Comparison of ENCODE assay signal across 11 mouse cellular contexts in the genomic region with DNA sequence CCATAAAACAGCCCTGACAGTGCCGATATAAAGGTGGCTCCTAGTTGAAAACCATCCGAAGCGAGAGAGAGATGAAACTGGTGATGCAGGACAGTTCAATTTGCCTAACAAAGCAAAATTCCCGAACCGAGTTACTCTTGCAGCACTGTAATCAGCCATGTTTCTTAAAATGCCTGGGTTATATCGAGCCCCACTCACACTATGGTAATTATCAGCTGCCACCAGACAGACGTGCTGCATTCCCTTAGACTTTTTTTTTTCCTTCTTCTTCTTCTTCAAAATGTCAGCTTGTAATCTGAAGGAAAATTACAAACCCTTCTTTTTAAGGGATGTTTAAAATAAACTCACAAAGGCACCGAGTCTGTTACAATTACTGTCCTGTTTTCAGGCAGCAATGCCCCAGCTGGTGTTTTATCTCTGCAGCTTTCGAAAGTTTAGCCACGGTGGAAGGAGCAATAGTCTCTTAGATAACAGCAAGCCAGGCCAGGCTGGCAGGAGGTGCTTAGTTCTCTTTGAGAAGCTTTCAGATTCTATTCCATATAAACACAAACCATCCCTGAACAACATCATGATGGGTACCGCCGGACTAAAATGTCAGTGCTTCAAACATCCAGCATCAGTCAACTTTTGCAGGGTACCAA.
A peak's percentile ranks its signal among the peaks of the same experiment; 100 is the strongest.
DNase-seq lines count a peak whose midpoint lies in the region; ATAC-seq and TF ChIP-seq lines count a peak whose summit lies in the region.
"Had no signal": no experiment of that assay in that cellular context is flagged by ENCODE, and none has a peak within 500 bp of the region (broad histone marks: within the 10 kb centered on the region; RNA-seq: fewer than 3 reads in every experiment).

No protein-coding gene starts in this region.

- intact Hi-C loops in heart, postnatal 36 days (cut with DNase I): no loop called here
- intact Hi-C loops in left cerebral cortex, postnatal 36 days (cut with DNase I): no loop called here

- no peak for DNase-seq in heart, postnatal 36 days
- DNase-seq in lung, embryonic 14.5 days: peak; percentile 73
- no peak for DNase-seq in lung, postnatal 14 days
- DNase-seq in cerebellum, postnatal 36 days: no peak
- no peak for DNase-seq in left cerebral cortex, postnatal 36 days (ENCODE audit: low spot score in 2 of 2)
- DNase-seq: cerebellum, adult 9-10 months; layer of hippocampus, postnatal 36 days had no signal

- H3K4me2 ChIP-seq in heart, embryonic 12.5 days: peak overlapping the region; percentile 67
- H3K4me2 ChIP-seq in lung, embryonic 14.5 days: peak overlapping the region; percentile 47

- peaks cover 12% of the 10 kb centered on the region for H3K4me1 ChIP-seq in heart, embryonic 12.5 days (replicated peaks)
- H3K4me1 ChIP-seq in lung, embryonic 14.5 days (ENCODE audit: insufficient read depth): no peaks in the 10 kb centered on the region
- H3K4me1 ChIP-seq: midbrain, embryonic 10.5 days had no signal

- H3K27me3 ChIP-seq in heart, embryonic 12.5 days (replicated peaks): no peaks in the 10 kb centered on the region
- H3K27me3 ChIP-seq in lung, embryonic 14.5 days (ENCODE audit: insufficient read depth, low read length): no peaks in the 10 kb centered on the region

- TF ChIP-seq CTCF in lung, embryonic 14.5 days (IDR thresholded peaks at IDR 0.05; ENCODE audit: low read depth): no peak

- H3K9me3 ChIP-seq in heart, embryonic 12.5 days (replicated peaks): no peaks in the 10 kb centered on the region
- no peaks in the 10 kb centered on the region for H3K9me3 ChIP-seq in lung, embryonic 14.5 days (ENCODE audit: low read depth, low read length)
- H3K9me3 ChIP-seq: midbrain, embryonic 10.5 days had no signal

- ATAC-seq in heart, embryonic 12.5 days (ENCODE audit: insufficient number of reproducible peaks, low FRiP score): peak; percentile 81
- ATAC-seq in lung, embryonic 14.5 days (ENCODE audit: insufficient read depth): peak; percentile 85
- peak; percentile 91 for ATAC-seq in erythroid progenitor cell, adult 5-6 weeks (replicated peaks; ENCODE audit: low FRiP score, poor library complexity, severe bottlenecking)
- peak; percentile 76 for ATAC-seq in megakaryocyte progenitor cell, adult 5-6 weeks (replicated peaks; ENCODE audit: poor library complexity)

- 0 out of 2 replicates have a peak overlapping the region, but pooled peaks have one; percentile 48 for H3K9ac ChIP-seq in heart, embryonic 12.5 days
- H3K9ac ChIP-seq in lung, embryonic 14.5 days: no peak overlapping the region

- peak overlapping the region; percentile 81 for H3K27ac ChIP-seq in heart, embryonic 12.5 days (ENCODE audit: poor library complexity, severe bottlenecking)
- H3K27ac ChIP-seq in lung, embryonic 14.5 days (ENCODE audit: low read depth): peak overlapping the region; percentile 67
- H3K27ac ChIP-seq: midbrain, embryonic 10.5 days had no signal

- no peaks in the 10 kb centered on the region for H3K36me3 ChIP-seq in heart, embryonic 12.5 days
- H3K36me3 ChIP-seq in lung, embryonic 14.5 days (ENCODE audit: insufficient read depth): no peaks in the 10 kb centered on the region
- H3K36me3 ChIP-seq: midbrain, embryonic 10.5 days had no signal

- 10% methylated on average over 12 of the region's 12 CpGs for WGBS in heart, embryonic 12.5 days
- 27% methylated on average over 12 of the region's 12 CpGs for WGBS in lung, embryonic 14.5 days

- peak overlapping the region; percentile 29 for H3K4me3 ChIP-seq in heart, embryonic 12.5 days
- no peak overlapping the region for H3K4me3 ChIP-seq in lung, embryonic 14.5 days (ENCODE audit: low read depth, low read length)
- H3K4me3 ChIP-seq: midbrain, embryonic 10.5 days had no signal
